Mouse (Mus musculus): ENCODE data around the gene Sntb2.
A peak's percentile ranks its signal among the peaks of the same experiment; 100 is the strongest.

DNA sequence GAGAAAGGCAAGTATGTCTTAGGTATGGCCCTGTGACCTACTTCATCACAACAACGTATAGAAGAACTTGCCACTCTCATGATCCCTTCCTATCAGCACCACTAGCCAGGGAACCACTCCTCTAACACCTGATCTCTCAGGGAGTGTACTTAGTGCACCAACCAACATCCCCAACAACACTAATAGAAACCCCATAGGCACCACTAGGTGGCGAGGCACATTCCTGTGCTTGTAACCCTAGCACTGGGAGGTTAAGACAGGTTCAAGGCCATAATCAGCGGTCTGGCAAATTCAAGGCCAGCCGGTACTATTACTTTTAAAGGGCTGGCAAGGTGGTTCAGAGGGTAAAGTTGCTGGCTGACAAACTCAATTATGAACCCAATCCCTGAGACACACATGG is 8.3 kb upstream of the Sntb2 start:
- TF ChIP-seq CTCF (IDR thresholded peaks at IDR 0.05; ENCODE audit: low read depth) (peak; percentile 47), EP300 (IDR thresholded peaks at IDR 0.05; ENCODE audit: low read depth) (no peak)

All from heart, postnatal 0 days (tissue).